Mouse (Mus musculus): ENCODE results near the gene Vps13a.

DNA sequence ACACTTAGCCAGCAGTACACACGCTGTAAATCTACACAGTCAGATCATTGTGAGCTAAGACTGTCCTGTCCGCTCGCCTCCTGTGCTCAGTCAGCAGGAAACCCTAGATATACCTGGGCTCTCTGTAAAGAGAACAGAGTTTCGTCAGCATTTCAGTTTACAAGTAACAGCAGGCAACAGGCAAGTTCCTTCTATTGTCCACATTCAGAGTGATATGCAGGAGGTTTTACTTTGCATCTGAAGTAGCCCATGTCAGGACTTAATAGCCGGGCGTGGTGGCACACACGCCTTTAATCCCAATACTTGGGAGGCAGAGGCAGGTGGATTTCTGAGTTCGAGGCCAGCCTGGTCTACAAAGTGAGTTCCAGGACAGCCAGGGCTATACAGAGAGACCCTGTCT, 178.7 kb downstream of the Vps13a start:
- no peak for TF ChIP-seq FLI1 (IDR thresholded peaks at IDR 0.05; ENCODE audit: low read length)
- no peak for TF ChIP-seq GATA1 (IDR thresholded peaks at IDR 0.05; ENCODE audit: borderline replicate concordance, low read length)
